Mouse (Mus musculus): ENCODE results near the gene Mbd3. TPM values are rescaled to one million over a fixed set of nuclear protein-coding genes. Genes with fewer than 3 reads are reported as not detected.

The Mbd3 gene
- polyA plus RNA-seq, 1 experiment from 2014 or later = 166 TPM

GRCm38 (mm10) chr10:80342749-80343424 lies 56.5 kb downstream of the Mbd3 start:
- DNase-seq (peak; percentile 79), ATAC-seq (ENCODE audit: low FRiP score, low TSS enrichment) (peak; percentile 53; the same call in 1 of the 2 replicates)
- Histone ChIP-seq H3K4me3 (replicated peaks; ENCODE audit: low read depth, low read length) (peak overlapping the region; percentile 24), H3K4me1 (ENCODE audit: control insufficient read depth, insufficient read depth, low read length) (peaks cover 8% of the 10 kb centered on the region; the same call in 1 of the 2 replicates), H3K27ac (replicated peaks; ENCODE audit: low read depth, low read length) (no peak overlapping the region), H3K9me3 (ENCODE audit: control insufficient read depth, low read length) (no peaks in the 10 kb centered on the region), H3K9ac (replicated peaks; ENCODE audit: low read length) (peak overlapping the region; percentile 9; the same call in 1 of the 2 replicates), H3K27me3 (ENCODE audit: control insufficient read depth, insufficient read depth, low read length) (peaks cover 76% of the 10 kb centered on the region), H3K36me3 (ENCODE audit: control insufficient read depth, insufficient read depth, low read length) (no peaks in the 10 kb centered on the region), H3K4me2 (ENCODE audit: low read length) (peak overlapping the region; percentile 49)
- WGBS = under 1% methylated on average over 33 of the region's 33 CpGs

Small RNA genes within 50 kb of the gene (microRNA-seq; reads per million reads assigned to microRNA genes)
- gene Gm22721 = not detected

Other genes with a start within 250 kb of the Mbd3 start
- gene Cirbp, start 233.6 kb downstream of the Mbd3 start, polyA plus RNA-seq (2014; fragmentation: Nextera tagmentation; extraction: Ambion mirVana) = 295 and 421 TPM in 2 replicates
- 5.7 and 9.9 TPM in 2 replicates for gene 1600002K03Rik, start 226.6 kb downstream of the Mbd3 start, polyA plus RNA-seq (2014; fragmentation: Nextera tagmentation; extraction: Ambion mirVana)
- 41.9 and 50.1 TPM in 2 replicates for gene Efna2, start 220.1 kb downstream of the Mbd3 start, polyA plus RNA-seq (2014; fragmentation: Nextera tagmentation; extraction: Ambion mirVana)
- gene Mum1, start 173.1 kb downstream of the Mbd3 start, polyA plus RNA-seq (2014; fragmentation: Nextera tagmentation; extraction: Ambion mirVana) = 51.5 and 65.4 TPM in 2 replicates
- gene Ndufs7, start 150.4 kb downstream of the Mbd3 start, polyA plus RNA-seq (2014; fragmentation: Nextera tagmentation; extraction: Ambion mirVana) = 274 and 323 TPM in 2 replicates
- 15.1 and 16.7 TPM in 2 replicates for gene Gamt, start 138.5 kb downstream of the Mbd3 start, polyA plus RNA-seq (2014; fragmentation: Nextera tagmentation; extraction: Ambion mirVana)
- gene Dazap1, start 138.1 kb downstream of the Mbd3 start, polyA plus RNA-seq (2014; fragmentation: Nextera tagmentation; extraction: Ambion mirVana) = 42.5 and 49.3 TPM in 2 replicates
- 622 and 707 TPM in 2 replicates for gene Rps15, start 107.1 kb downstream of the Mbd3 start, polyA plus RNA-seq (2014; fragmentation: Nextera tagmentation; extraction: Ambion mirVana)
- gene Apc2, start 103.6 kb downstream of the Mbd3 start, polyA plus RNA-seq (2014; fragmentation: Nextera tagmentation; extraction: Ambion mirVana) = 241 and 259 TPM in 2 replicates
- gene 2310011J03Rik, start 79.0 kb downstream of the Mbd3 start, polyA plus RNA-seq (2014; fragmentation: Nextera tagmentation; extraction: Ambion mirVana) = 20.4 and 21.6 TPM in 2 replicates
- 2.5 and 3.5 TPM in 2 replicates for gene Pcsk4, start 70.1 kb downstream of the Mbd3 start, polyA plus RNA-seq (2014; fragmentation: Nextera tagmentation; extraction: Ambion mirVana)
- gene Reep6, start 69.6 kb downstream of the Mbd3 start, polyA plus RNA-seq (2014; fragmentation: Nextera tagmentation; extraction: Ambion mirVana) = 5.3 and 7.3 TPM in 2 replicates
- gene Adamtsl5, start 51.1 kb downstream of the Mbd3 start, polyA plus RNA-seq (2014; fragmentation: Nextera tagmentation; extraction: Ambion mirVana) = 0.26 TPM in 1 of 2 replicates, not detected in the other
- 2.9 and 3.2 TPM in 2 replicates for gene Plk5, start 43.1 kb downstream of the Mbd3 start, polyA plus RNA-seq (2014; fragmentation: Nextera tagmentation; extraction: Ambion mirVana)
- 17.3 and 28.2 TPM in 2 replicates for gene Mex3d, start 11.9 kb downstream of the Mbd3 start, polyA plus RNA-seq (2014; fragmentation: Nextera tagmentation; extraction: Ambion mirVana)
- 532 and 742 TPM in 2 replicates for gene Uqcr11, start 7.3 kb upstream of the Mbd3 start, polyA plus RNA-seq (2014; fragmentation: Nextera tagmentation; extraction: Ambion mirVana)
- gene Tcf3, start 34.1 kb upstream of the Mbd3 start, polyA plus RNA-seq (2014; fragmentation: Nextera tagmentation; extraction: Ambion mirVana) = 49.8 and 60.4 TPM in 2 replicates
- 2.2 and 2.4 TPM in 2 replicates for gene Onecut3, start 95.3 kb upstream of the Mbd3 start, polyA plus RNA-seq (2014; fragmentation: Nextera tagmentation; extraction: Ambion mirVana)
- gene Atp8b3, start 139.6 kb upstream of the Mbd3 start, polyA plus RNA-seq (2014; fragmentation: Nextera tagmentation; extraction: Ambion mirVana) = 0.76 and 0.78 TPM in 2 replicates
- gene Rexo1, start 162.0 kb upstream of the Mbd3 start, polyA plus RNA-seq (2014; fragmentation: Nextera tagmentation; extraction: Ambion mirVana) = 31.7 and 34.2 TPM in 2 replicates
- 4.9 and 5.0 TPM in 2 replicates for gene Klf16, start 177.8 kb upstream of the Mbd3 start, polyA plus RNA-seq (2014; fragmentation: Nextera tagmentation; extraction: Ambion mirVana)
- 128 and 151 TPM in 2 replicates for gene Abhd17a, start 190.8 kb upstream of the Mbd3 start, polyA plus RNA-seq (2014; fragmentation: Nextera tagmentation; extraction: Ambion mirVana)
- 62.1 and 67.6 TPM in 2 replicates for gene Scamp4, start 203.3 kb upstream of the Mbd3 start, polyA plus RNA-seq (2014; fragmentation: Nextera tagmentation; extraction: Ambion mirVana)
- gene Adat3, start 203.3 kb upstream of the Mbd3 start, polyA plus RNA-seq (2014; fragmentation: Nextera tagmentation; extraction: Ambion mirVana) = 4.9 and 5.0 TPM in 2 replicates
- gene Gm49322, start 206.5 kb upstream of the Mbd3 start, polyA plus RNA-seq (2014; fragmentation: Nextera tagmentation; extraction: Ambion mirVana) = 2.5 and 2.6 TPM in 2 replicates
- 74.1 and 98.5 TPM in 2 replicates for gene Csnk1g2, start 223.3 kb upstream of the Mbd3 start, polyA plus RNA-seq (2014; fragmentation: Nextera tagmentation; extraction: Ambion mirVana)